Mouse (Mus musculus): ENCODE measurements around the gene Snx30.

The Snx30 gene

DNA sequence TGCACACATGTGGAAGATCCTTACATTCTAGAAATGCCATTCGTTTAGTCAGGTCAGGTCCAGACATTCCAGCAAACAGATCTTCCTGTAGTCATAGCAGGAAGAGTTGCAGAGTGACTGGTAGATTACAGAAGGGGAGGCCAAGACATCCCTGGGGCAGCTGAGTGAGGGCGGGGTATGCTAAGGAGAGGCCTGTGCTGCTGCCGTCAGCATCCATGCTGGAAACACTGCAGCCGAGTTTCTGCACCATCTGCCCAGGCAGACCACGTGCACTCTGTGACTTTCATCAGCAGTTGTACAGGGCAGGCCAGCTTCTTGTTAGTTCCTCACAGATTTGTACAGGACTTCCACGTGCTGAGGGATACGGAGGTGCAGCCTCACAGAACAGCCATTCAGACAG, 17.8 kb downstream of the Snx30 start:
- peak; percentile 22 for DNase-seq (ENCODE audit: low read depth, low spot score)

DNA sequence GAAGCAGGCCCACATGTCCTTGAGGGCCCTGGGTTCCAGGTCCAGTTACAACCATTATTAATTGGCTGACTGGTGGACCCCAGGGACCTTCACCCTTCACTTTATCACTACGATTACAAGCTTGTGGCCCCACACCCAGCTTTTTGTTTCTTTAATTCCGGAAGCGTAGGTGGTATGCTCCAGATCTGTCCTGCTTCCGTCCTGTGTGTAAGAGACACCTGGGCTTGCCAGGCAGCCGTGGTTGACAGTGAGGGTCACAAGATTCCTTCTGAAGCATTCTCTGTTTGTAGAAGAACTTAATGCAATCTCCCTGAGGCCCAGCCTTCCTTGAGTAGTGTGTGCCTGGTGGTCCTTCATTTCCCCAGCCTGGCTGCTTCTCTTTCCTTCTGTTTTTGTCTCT, 19.2 kb downstream of the Snx30 start:
- DNase-seq (ENCODE audit: low read depth, low spot score) = no peak

DNA sequence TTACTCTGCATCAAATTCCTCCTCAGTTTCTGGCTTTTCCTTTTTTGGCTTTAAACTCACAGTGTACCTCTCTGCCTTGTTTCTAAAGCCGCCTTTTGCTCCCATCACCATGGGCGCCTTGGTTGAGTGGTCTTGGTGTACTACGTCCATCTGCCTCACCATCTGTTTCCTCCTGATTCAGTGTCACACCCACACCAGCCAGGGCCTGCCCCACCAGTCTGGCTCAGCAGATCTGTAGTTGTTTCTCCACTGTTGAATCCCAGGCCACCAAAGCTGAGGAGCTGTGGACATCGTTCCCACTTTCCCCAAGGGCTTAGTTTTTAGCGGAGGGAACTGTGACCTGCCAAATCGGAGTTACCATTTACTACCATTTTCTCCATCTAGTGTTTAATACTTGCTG, 20.0 kb downstream of the Snx30 start:
- DNase-seq (ENCODE audit: low read depth, low spot score) = no peak

DNA sequence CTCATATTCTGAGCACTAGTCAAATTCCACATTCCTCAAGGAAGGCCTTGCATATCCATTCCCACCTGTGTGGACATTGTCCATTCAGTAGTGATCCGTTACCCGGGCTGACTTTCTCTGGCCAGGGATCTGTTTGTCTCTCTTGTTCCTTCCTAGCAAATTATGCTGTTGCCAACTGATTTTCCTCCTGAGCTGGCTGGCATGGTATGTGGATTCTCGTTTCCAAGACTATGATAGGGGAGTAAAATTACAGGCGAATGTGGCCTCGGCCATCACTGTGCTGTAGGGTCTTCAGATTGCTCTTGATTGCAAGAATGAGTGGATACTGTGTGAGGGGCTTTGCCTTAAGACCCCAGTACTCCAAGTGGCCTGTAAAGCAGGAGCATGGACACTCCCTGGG, 20.7 kb downstream of the Snx30 start:
- no peak for DNase-seq (ENCODE audit: low read depth, low spot score)

DNA sequence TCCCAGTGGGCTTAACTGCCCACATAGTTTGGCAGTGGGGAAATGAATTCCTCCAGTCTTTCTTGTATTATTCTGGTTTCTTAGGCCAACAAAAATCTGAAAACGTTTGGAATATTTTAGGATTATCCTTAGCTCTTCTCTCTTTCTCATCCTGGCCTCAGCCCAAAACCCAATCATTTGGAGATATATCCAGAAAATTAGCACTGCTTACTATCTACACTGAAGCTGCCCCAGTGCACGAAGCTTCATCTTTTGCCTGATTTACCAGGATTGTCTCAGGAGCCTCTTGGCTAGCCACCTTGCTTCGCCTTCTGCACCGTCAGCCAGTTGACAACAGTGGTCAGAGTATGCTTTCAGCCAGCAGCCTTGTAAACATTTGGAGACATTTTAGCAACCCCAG, 23.4 kb downstream of the Snx30 start:
- DNase-seq (ENCODE audit: low read depth, low spot score) = no peak

GRCm38 (mm10) chr4:59831038-59831437, 25.4 kb downstream of the Snx30 start:
- DNase-seq (ENCODE audit: low read depth, low spot score) = peak; percentile 22

- no peak for DNase-seq (ENCODE audit: low read depth, low spot score)
Measured at GRCm38 (mm10) chr4:59832810-59833209, 27.2 kb downstream of the Snx30 start.

DNA sequence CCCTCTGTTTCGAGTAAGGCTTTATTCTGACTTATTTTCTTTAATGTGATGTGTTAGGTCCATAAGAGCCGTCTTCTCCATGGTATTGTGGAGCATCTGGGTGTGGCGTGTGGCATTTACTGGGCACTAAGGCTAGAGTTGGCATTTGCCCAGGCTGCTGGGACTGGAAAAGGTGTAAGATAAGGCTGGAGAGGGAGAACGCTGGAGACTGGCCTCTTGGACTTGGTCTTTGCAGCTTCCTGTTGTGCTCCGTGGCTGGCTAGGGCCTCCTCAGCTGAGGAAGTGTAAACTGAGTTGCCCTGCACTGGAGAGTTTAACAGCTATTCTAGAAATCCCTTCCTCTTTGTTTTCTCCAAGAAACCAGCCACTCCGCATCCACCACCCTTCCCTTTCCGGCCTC, 32.0 kb downstream of the Snx30 start:
- DNase-seq (ENCODE audit: low read depth, low spot score) = no peak

DNA sequence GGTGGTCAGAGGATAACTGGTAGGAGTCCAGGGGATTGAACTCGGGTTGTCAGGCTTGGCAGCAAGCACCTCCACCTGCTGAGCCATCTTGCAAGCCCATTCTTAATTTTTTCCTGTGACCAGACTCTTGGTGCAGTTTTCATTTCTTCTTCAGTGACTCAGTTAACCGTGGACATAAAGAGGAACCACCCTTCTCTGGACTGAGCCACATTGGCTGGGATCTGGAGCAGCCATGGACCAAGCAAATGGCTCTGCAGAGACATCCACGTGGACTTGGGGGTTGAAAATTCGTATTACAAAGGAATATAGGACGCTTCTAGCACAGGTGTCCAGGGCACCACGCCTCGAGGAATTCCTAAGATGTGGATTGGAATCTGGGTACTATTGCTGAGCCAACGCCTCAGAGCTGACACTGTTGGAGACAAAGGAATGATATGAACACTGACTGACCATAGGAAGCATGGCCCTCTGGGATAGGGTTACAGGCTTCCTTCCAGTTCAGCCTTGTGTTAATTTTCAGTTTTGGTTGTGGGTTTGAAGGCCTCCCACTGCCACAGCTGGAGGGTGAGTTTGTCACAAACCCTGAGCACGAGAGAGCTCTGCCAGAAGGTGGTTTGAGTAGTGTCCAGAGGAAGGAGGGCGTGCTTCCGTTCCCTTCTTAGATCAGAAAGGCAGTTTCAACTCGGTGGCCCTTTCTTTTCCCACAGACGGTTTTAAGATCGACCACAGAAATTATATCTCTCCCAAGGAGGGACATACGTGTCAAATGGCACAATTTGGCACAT, 39.0 kb downstream of the Snx30 start:
- no peak for DNase-seq (ENCODE audit: low read depth, low spot score)

- no peak for DNase-seq (ENCODE audit: low read depth, low spot score)
Measured at GRCm38 (mm10) chr4:59845245-59845637, 39.6 kb downstream of the Snx30 start.

GRCm38 (mm10) chr4:59847447-59847846, 41.8 kb downstream of the Snx30 start:
- DNase-seq (ENCODE audit: low read depth, low spot score) = no peak

DNA sequence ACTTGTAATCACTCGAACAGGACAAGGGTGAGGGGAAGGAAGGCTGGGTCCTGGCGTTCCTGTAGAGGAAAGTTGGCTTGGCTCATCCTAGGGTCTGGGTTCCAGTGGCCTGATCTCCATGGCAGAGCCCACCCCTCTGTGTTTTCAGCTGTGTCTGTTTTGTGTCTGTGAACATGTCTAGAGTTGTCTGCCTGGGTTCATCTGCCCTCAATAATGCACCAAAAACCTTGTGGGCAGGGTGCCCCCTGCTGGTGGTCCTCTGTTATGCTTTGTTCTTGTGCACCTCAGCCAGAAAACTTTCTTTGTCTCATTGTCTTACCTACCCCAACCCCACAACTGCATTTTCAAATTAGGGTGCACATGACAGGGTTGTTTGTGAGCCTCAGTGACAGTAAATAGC, 44.5 kb downstream of the Snx30 start:
- DNase-seq (ENCODE audit: low read depth, low spot score) = peak; percentile 74

- DNase-seq (ENCODE audit: low read depth, low spot score) = no peak
Measured at GRCm38 (mm10) chr4:59850886-59851623, 45.4 kb downstream of the Snx30 start.

- no peak for DNase-seq (ENCODE audit: low read depth, low spot score)
Measured at GRCm38 (mm10) chr4:59853155-59853554, 47.5 kb downstream of the Snx30 start.

DNA sequence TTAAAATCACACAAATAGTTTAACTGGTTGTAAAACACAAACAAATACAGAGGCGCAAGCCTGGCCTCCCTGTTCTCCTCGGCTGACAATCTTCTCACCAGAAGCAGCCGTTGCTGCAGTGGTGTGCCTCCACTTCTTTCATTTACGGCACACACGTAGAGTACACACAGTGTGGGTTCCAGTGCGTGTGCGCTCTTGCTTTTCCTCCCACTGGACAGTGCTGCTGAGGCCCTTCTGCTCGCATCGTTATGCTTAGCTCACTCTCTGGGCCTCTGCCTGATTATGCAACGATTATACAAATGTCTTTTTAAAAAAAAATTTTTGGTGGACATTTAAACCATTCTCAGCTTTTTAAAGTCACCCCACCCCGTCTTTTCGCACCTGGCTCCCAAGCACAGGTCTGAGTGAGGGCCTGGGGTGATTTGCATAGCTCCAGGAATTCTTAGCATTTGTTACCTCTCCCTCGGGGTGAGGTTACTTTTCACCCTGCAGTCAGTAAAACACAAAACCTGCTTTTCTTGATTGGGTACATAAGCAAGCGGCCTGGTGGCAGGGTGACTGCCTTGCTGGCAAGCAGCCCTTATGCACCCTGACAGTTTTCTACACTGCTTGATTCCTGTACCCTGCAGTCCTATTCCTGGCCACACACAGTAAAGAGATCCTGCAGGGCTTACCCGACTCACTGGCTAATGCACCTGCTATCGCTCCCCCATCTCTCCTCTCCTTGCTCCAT, 54.2 kb downstream of the Snx30 start:
- no peak for DNase-seq (ENCODE audit: low read depth, low spot score)

- no peak for DNase-seq (ENCODE audit: low read depth, low spot score)
Measured at GRCm38 (mm10) chr4:59860431-59860830, 54.8 kb downstream of the Snx30 start.

- DNase-seq (ENCODE audit: low read depth, low spot score) = no peak
Measured at GRCm38 (mm10) chr4:59861871-59862270, 56.2 kb downstream of the Snx30 start.

DNA sequence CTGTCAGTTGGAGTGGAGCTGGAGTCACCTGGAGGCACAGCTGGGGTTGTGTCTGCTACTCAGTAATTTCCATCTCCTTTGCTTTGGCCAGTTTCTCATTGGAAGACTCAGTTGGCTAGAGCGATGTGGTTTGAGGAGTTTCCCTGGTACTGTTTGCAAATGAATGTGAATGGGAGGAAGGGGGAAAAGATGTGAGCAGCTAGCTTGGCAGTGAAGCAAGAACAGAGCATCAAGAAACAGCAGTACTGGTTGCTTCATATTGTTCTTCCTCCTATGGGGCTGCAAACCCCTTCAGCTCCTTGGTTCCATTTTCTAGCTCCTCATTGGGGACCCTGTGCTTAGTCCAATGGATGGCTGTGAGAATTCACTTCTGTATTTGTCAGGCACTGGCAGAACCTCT, 56.7 kb downstream of the Snx30 start:
- DNase-seq (ENCODE audit: low read depth, low spot score) = no peak

DNA sequence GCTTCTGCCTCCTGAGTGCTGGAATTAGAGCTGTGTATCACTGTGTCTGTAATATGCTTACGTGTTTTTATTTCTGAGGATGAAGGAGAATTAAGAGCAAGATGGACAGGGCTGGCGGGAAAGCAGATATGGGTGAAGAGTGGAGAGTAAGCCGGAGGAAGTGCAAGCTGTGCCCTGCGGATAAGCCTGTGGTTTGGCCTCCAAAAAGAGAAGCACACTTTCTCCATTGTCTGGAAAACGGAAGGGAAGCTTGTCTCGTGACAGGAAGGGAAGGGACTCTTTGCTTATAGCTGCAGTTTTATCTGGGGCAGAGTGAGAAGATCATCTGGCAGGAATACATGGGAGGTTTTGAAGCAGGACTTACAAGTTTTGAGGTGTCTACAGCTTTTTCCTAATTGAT, 58.2 kb downstream of the Snx30 start:
- DNase-seq (ENCODE audit: low read depth, low spot score) = no peak

GRCm38 (mm10) chr4:59868086-59868485, 62.4 kb downstream of the Snx30 start:
- no peak for DNase-seq (ENCODE audit: low read depth, low spot score)

DNA sequence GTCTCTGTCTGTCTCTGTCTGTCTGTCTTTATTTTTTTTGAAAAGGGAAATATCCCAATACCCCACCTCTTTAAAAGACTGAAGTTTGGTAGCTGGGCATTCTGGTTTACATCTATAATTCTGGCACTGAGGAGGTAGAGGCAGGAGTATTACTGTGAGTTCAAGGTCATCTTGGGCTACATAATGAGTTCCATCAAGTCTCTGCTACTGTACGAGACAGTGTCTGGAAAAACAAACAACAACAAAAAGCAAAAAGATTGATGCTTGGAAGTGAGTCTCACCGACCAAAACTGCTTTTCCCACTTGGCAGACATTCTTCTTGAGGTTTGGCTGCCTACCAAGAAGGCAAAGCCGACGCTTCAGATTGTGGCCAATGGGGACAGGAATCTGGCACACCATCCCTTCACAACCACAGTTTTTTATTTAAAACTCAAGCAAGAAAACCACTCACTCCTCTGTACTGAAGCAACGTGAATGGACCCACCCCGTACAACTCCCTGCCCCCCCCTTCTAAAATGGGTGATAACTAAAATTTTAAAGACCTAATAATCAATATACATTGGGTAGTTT, 63.9 kb downstream of the Snx30 start:
- DNase-seq (ENCODE audit: low read depth, low spot score) = peak; percentile 94

- no peak for DNase-seq (ENCODE audit: low read depth, low spot score)
Measured at GRCm38 (mm10) chr4:59870433-59870832, 64.8 kb downstream of the Snx30 start.
